Mouse (Mus musculus) 416B (cell line): ENCODE measurements around the gene Fryl.

Experiments
- DNase-seq: peaks from one replicate; pipeline ENCODE4 v3.0.0; 2011; ENCODE audit warnings: low read depth

Fryl gene

DNA sequence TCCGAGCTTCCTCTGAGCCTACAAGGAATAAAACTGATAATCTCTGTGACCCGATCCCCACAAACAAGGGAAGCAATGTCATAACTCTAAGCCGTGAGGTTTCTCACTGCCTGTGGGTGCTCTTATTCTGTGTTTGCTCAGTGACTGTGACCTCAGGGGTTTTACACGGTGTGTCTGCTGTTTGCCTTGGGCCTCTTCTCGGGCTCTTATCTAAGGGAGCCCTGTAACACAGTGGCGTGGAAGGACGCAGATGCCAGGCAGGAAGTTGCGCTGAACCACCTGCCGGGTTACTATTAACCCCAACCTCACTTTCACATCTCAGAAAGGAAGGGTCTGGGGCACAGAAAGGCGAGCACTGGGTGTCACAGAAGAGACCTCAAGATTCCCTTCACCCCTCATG is 62.8 kb downstream of the Fryl start:
- DNase-seq, result peak; percentile 67

DNA sequence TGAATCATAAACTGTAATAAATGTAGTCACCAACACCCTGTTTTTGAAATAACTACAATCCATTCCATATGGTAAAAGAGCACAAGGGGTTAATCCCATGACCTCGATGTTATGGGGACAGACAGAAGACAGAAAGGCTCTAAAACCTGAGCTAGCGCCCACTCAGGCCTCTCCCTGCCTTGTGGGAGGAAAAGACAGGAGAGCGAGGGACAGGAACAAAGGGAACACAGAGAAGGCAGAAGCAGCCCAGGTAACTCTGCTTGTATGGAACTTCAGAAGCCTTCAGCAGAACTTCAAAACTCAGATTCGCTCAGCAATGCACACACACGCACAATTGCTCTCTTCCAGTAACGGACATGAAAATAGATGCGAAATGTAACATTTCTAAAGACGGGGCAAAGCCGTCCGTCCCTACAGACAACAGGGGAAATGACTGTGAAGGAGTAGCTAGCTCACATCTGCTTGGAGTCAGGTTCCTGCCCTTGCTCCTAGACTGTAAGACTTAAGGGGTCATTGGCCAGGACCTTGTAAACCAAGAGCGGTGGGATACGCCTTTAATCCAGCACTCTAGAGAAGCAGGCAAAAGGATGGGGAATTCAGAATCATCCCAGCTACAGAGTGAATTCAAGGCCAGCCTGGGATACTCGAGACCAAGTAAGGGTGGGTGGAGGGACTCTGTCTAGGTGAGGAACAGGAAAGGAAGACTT is 63.4 kb downstream of the Fryl start:
- no peak for DNase-seq

DNA sequence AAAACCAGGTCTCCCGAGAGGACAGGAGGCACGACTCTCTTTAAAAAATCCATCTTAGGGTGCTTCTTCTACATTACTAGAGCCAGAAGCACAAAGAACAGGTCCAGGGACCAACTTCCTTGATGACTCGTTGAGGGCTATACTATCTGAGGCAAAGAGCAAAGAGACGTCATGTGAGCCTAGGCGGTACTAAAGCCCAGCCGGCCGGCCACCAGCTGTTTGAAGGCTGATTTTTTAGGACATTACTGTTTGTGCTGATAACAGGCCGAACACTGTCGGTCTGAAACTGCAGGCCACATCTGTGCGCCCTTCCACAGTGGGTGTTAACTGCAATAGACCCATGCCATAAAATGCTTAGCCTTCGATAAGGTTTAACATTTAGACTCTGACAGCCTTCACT is 64.7 kb downstream of the Fryl start:
- DNase-seq, result peak; percentile 74

DNA sequence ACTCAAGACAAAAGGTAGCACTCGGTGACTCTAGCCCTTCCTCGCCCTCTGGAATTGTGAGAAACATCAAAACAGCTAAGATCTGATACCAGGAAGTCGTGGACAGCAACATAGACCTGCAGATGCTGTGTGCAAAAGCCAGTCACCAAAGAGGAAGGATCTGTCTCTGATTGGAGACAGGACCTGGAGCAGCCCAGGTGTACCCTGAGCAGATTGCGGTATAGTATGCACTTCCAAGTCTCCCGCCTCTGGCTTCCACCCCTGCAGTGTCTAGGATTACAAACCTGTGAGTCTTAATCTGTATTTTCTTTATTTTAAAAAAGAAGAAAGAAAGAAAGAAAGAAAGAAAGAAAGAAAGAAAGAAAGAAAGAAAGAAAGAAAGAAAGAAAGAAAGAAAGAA is 66.3 kb downstream of the Fryl start:
- no peak for DNase-seq

DNA sequence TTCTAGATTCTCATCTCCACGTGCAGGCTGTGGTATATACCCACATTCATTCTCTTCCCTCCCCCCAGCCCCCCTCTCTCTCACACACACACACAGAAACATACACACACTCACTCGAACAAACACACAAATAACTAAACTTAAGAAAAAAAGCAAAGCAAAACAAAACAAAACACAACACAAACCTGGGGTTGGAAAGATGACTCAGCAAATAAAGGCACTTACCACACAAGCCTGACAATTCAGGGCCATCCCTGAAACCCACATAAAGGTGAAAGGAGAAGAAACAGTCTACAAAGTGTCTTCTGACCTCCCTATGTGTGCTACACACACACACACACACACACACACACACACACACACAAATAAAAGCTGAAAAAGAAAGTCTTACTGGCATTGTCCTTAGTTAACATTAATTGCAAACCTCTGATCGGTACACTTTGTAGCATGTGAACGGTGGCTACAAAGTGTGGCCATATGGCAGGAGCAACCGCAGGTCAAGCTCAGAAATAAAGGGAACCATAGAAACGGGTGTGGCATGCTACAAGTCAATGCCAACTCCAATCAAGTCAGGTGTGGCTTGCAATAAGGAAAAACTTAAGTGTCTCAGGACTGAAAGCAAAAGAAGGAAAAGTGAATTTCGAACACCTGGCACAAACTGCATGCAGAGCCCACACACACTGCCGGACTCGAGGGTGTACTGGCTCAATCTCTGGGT is 66.8 kb downstream of the Fryl start:
- no peak for DNase-seq

DNA sequence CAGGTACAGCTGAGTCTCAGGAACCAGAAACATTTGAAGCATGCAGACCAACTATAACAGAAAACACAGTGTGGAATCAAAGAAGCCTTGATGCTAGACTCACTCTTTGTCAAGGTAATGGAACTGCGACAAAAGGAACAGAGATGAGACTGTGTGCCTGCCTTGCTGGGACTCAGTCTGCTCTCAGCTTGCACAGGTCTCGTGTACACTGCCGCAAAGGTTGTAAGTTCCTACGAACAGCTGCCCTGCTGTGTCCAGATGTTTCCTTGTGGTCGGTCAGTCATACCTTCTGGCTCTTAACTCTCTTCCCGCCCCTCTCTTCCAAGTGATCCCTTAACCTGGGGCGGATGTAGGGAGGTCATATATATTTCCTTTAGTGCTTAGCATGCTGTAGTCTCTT is 67.8 kb downstream of the Fryl start:
- DNase-seq, result no peak

DNA sequence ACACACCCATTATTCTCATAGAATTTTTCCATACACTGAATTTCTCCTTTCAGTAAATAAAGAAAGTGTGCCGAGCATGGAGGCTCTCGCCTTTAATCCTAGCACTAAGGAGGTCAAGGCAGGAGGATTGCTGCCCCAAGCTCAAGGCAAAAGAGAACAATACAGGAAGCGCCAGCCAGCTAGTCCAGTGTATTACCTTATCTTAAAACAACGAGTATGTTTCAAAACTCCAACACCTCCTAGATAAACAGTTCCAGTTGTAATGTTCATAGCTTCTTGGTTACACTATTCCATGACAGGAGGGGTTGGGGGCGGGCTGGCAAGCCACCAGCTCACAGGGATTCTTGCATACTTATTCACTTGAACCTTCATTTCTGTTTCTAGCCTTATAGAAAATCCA is 68.3 kb downstream of the Fryl start:
- no peak for DNase-seq

DNA sequence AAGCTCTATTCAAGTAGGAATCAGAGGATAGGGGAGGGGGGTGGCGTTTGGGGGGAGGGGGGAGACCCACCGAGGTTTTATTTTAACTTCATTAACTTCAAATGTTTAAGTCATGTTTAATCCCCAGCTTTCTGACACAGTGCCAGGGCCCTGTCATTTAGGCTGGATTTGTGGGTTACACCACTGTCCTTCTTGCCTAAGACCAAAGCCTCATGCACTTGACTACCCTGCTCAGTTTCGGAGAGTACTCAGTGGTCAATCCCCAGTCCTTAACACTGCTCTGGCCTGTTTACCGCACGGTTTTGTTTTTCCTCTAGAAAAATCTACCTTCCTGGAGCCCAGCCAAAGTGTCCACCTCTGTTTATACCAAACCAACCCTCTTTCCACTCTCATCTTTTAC is 69.5 kb downstream of the Fryl start:
- peak; percentile 63 for DNase-seq

DNA sequence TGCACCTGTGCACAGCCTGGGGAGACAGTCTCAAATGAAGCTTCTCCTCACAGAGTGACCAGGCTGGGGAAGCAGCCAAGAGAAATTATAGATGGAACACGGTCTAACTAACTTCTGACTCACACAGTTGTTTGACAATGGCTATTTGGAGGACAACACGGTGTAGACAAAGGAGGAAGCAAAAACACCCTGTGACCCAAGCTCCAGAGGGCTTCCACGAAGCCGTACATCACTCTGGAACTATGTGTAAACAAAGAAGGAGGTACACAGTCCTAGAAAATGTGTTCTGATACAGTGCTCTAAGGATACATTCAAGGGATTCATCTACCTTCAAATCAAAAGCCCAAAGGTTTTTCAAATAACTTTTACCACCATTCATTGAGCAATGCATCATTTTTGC is 71.0 kb downstream of the Fryl start:
- no peak for DNase-seq

DNA sequence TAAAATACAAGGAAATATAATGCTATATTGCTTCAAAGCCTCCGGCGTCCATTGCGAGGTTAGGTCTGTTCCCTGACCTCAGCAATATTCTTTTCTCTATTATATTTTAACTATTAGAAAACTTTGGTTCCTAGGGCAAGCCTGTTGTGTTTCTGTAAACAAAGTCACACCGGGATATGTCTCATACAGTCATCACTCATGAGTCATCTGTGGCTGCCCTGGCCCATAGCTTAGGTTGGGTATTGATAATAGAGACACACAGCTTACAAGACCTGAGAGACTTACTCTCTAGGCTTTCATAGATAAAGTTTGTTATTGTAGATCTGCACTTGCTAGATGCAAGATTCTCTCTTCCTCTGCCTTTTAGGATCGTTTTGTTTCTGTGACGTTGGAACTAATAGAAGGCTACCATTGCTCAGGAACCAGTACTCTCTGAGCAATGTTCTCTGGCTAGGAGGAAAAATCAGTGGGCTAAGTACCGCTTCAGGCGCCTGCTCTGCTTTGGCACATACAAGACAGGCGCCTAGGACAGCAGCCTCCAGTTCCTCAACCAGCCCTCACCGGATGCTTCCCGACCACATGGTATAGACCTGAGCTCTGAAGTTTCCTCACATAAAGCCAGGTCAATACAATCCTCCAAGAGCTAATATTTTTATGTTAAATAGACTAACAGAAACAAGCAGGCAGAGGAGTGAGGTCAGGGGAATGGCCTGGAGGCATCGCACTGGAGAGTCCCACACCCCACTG is 73.5 kb downstream of the Fryl start:
- DNase-seq, result peak; percentile 61

DNA sequence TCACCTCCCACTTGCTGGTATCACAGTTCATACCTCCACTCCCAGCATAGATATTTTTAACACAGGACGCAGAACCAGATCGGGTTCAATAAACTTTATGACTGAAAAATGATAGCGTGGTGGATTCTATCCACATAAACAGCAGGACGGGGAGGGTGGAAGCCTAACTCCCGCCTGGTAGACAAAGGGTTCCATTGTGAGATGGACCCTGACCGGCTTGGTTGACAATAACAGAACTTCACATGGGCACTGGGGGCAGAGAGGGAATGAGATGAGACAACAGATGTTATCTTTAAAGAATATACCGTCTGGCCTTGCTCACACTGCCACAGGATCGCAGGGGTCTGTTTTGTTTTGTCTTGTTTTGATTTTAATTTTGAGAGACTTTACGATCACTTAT is 74.2 kb downstream of the Fryl start:
- no peak for DNase-seq

DNA sequence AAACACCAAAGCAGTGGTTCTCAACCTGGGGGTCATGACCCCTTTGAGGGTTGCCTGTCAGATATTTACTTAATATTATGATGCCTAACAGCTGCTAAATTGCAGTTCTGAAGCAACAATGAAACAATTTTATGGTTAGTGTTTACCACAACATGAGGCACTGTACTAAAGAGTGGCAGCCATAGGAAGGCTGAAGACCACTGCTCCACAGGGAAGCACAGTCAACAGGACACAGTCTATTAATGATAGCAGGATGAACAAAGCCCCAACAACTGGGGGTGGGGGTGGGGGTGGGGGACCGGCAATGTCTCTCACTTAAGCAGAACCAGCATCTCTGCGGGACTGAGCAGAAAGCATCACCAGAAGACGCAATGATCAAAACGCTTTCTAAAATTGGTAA is 80.1 kb downstream of the Fryl start:
- no peak for DNase-seq

DNA sequence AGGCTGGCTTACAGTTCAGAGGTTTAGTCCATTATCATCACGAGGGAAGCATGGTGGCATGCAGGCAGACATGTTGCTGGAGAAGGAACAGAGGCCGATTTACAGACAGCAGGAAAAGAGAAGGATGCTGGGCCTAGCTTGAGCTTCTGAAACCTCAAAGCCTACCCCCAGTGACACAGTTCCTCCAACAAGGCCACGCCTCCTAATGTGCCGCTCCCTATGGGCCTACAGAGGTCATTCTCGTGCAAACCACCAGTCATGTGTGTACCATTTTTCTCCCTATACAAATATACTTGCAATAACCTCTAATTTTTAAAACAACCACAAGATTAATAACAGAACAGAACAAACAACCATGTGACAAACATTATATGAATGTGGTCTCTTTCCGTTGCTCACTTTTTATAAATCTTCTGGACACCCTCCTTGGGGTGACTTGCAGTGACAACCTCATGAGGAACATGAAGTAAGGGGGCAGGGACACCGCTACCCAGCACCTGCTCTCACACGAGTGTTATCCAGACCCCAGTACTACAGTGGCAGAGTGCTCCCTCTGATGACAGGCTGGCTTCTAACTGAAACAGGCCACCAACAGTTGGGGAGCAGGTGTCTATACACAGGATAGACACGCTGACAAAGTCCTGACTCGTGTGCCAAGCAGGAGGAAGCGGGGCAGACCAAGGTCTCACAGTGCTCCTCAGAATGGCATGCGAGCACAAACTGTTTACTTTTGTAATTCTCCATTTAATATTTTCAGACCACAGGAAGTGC is 80.9 kb downstream of the Fryl start:
- DNase-seq, result no peak

DNA sequence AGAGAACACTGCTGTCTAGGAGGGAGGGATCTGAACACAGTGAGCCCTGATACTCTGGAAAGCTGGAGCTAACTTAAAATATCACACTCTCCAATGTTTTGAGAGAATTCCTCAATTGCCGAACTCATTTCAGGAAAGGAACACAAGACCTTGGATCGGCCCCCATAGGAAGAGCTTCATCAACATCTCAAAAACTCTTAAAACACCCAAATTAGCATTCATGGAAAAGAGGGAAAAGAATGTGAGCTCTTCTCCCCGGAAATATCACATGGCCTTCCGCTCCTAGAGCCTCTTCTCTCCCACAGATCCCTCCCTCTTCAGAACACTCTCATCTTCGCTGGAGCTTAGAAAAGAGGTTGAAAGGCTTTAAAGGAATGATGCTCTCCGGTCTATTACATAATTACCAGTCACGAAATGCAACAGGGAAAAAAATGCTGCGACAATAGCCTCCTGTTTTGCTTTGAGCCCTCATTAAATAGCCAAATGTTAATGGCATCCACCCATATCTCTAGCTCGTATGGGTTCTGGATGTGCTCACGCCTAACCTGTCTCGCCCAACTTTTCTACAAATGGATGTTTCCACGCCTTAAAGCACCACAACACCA is 84.4 kb downstream of the Fryl start:
- no peak for DNase-seq

DNA sequence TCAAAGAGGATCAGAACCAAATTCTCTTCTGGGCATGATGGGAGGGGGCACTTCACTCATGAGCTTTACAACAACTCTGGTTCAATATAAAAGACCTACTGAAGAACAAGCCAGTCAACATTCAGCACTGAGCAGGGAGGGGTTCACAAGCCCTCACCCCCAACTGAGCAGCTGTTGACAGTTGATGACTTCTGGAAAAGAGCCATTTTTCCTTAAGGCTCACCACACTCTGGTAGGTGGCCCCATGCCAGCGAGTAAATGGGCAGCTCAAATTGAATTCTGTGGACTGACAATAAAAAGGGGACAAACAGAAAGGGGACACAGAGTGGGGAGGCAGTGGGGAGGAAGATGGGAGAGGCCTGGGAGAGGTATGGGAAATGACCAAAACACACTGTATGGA is 85.2 kb downstream of the Fryl start:
- DNase-seq, result no peak

DNA sequence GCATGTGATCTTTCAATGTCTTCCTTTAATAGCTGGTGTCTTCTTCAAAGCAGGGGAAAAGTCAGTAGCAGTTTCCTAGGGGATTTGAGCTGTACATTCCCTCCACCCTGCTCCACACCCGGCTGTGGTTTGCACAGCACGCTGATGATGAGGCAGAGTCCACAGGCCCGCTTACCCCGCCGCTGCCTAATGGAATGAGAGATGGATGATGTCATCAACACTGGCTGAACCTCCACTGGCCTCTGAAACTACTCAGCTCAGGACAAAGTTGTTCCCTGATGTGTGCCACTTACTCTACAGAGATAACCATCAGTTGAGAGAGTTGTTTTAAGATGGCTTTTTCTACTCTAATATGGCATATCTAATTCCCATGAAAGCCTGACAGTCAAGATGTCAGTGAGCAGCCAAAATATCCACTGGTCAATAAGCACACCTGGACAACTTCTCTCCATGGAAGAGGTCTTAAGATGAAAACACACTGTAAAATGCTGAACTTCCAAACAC is 87.6 kb downstream of the Fryl start:
- DNase-seq, result no peak

DNA sequence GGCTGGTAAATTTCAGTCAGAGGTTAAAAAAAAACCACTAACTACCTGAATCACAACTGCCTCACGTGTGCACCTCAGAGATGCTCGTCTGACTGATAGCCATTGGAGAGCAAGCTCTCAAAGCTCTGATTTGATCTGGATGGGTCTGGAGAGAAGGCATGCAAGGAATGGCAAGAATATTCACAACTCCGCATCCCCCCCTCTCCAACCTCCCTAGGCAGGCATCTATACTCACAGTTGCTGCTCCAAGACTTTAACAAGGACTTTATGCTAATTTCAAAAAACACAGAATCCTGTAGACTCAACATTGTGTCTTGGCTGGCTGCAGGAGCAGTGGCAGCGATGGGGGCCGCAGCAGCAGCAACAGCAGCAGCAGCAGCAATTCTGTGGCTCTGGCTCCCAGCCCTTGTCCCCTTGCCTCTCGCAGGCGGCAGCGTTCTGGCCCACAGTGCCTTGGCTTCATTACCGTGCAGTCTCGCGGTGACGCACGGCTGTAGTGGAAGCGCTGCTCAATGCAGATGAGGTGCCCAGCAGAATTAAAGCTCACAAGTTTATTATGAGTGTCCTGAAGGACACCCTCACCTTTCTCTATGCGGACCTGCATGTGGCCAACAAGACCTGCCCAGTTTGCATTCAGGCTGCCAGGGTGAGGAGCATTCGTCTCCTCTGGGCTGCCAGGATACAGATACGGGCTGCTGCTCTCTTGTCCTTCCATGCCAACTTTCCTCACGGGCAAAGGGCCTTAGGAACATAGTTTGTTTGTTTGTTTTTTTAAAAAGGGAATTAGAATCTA is 88.2 kb downstream of the Fryl start:
- no peak for DNase-seq

DNA sequence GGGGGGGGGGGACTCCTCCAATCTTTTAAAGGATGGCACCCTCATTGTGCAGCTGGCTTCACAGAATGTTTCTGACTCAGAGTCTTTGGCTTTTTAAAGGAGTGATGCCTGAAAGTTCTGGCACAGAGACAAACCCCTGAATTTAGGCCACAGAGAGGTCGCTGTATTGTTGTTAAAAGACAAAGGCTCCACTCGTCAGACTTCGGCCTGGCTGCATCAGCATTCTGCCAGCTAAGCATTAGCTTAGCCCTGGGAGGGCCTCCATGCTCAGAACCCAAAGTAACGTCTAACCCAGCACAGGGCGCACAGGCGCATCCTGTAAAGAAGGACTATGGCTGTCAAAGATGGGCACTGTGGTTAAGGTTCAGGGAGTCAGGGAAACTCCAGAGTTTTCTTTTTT is 92.4 kb downstream of the Fryl start:
- no peak for DNase-seq

DNA sequence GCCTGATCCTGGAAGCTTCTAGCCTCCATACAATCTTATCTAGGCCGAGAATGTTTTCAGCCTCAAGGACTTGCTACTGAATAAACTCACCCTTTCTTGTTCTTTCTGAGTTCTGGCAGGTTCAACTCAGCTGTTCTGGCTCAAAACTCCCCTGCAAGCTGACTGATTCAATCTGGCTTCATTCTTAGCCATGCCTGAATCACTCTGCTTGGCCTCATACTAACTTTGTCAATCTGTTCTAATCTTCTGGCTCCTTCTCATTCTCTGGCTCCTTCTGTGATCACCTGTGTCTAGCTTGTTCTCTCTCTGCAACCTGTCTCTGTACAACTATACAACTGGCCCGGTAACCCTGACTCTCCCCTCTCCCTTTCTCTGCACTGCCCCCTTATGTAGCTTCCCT is 93.9 kb downstream of the Fryl start:
- no peak for DNase-seq

DNA sequence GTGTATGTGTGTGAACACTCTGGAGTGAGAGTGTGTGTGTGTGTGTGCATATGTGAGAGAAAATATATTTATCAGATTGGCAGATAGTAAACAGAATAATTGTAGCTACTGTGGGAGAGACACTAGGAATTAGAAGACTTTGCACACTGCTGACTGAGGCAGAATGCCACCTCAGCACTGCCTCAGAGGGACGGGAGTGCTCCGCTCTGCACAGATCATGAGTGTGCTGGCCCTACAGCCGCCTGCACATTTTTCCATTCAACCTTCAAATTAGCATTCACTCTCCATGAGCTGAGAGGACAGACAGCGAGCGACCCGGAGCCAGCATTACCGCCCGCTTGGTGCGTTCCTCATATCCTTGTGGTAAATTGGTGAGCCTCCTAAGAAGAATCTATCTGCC is 96.0 kb downstream of the Fryl start:
- no peak for DNase-seq

DNA sequence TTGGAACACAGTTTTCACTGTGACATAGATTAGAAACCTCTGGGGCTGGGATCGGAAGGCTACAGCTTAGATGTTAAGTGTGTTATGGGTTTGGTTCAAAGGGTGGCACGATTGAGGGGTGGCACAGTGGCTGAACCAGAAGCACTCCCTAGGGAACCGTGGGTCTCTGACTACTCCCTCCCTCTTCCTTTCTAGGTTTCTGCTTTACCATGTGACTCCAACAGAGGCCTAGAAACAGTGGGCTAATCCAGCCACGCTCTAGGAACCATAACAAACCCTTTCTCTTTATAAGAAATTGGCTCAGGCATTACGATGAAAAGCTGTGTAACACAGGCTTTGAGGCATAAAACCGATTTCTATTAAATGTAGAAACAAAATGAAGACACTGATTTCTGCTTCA is 98.9 kb downstream of the Fryl start:
- DNase-seq, result no peak
